Mouse (Mus musculus) liver, embryonic 13.5 days (tissue): Measurements from ENCODE around the gene Zw10. TPM values are rescaled to one million over a fixed set of nuclear protein-coding genes. Genes with fewer than 3 reads are reported as not detected.

Source experiments
- ATAC-seq: fragments of 200-750 bp; cut with Nextera tagmentation; 2 replicates; pipeline ENCODE4 v1.8.0; 2017; ENCODE audit warnings: low read depth, mild to moderate bottlenecking, moderate number of reproducible peaks, moderate library complexity
- DNase-seq: peaks from one replicate; pipeline ENCODE4 v3.0.0; 2022
- H3K27ac ChIP-seq: fragments of 300-500 bp; sonication (generic); 2 replicates; pipeline ENCODE4 v1.5.1; 2015; ENCODE audit warnings: moderate library complexity, mild to moderate bottlenecking, inconsistent platforms
- H3K27me3 ChIP-seq: fragments of 300-500 bp; sonication (generic); 2 replicates; pipeline ENCODE4 v1.6.1; 2015; ENCODE audit warnings: mild to moderate bottlenecking, inconsistent platforms
- H3K36me3 ChIP-seq: fragments of 300-500 bp; sonication (generic); 2 replicates; pipeline ENCODE4 v1.6.1; 2015; ENCODE audit warnings: mild to moderate bottlenecking, inconsistent platforms
- H3K4me1 ChIP-seq: fragments of 300-500 bp; sonication (generic); replicated peaks from 2 replicates; pipeline ENCODE4 v1.6.1; 2015; ENCODE audit warnings: inconsistent platforms
- H3K4me2 ChIP-seq: fragments of 300-500 bp; sonication (generic); 2 replicates; pipeline ENCODE4 v1.6.1; 2015; ENCODE audit warnings: inconsistent platforms, mild to moderate bottlenecking, moderate library complexity
- H3K4me3 ChIP-seq: fragments of 300-500 bp; sonication (generic); replicated peaks from 2 replicates; pipeline ENCODE4 v1.5.1; 2015; ENCODE audit warnings: mild to moderate bottlenecking, inconsistent platforms
- H3K9ac ChIP-seq: fragments of 300-500 bp; sonication (generic); 2 replicates; pipeline ENCODE4 v1.6.1; 2015; ENCODE audit warnings: mild to moderate bottlenecking, inconsistent platforms
- H3K9me3 ChIP-seq: fragments of 300-500 bp; sonication (generic); replicated peaks from 2 replicates; pipeline ENCODE4 v1.6.1; 2016; ENCODE audit warnings: inconsistent platforms
- WGBS: fragments of 180-500 bp; shearing (Covaris S2); methylation state at CpG from one replicate; pipeline ENCODE4 v1.1.7; 2015; ENCODE audit not compliant: insufficient replicate concordance; 5-methylcytosine and 5-hydroxymethylcytosine counted together
- polyA plus RNA-seq: library from polyadenylated mRNA; unstranded; fragments of >200 nt; fragmentation: Nextera tagmentation; extraction: Ambion mirVana; gene quantifications from 2 replicates; pipeline ENCODE4 v1.2.1, GENCODE M21; 2015

Zw10 gene
- polyA plus RNA-seq, result 24.0 and 29.3 TPM in 2 replicates

GRCm38 (mm10) chr9:49055333-49056205 lies at the start of gene Zw10:
TSS of gene Zw10 (plus strand) at chr9:49055613.
- DNase-seq, result peak; percentile 93
- H3K9ac ChIP-seq, result peak within 1 kb of the TSS; percentile 89
- H3K27ac ChIP-seq, result peak within 1 kb of the TSS; percentile 60
- peak within 1 kb of the TSS; percentile 69 for H3K4me2 ChIP-seq
- H3K27me3 ChIP-seq, result no peaks in the 10 kb centered on the region
- peaks cover 21% of the 10 kb centered on the region for H3K4me1 ChIP-seq
- no peaks in the 10 kb centered on the region for H3K9me3 ChIP-seq
- peak; percentile 100 for ATAC-seq
- WGBS, result under 1% methylated on average over 53 of the region's 53 CpGs
- H3K4me3 ChIP-seq, result peak within 1 kb of the TSS; percentile 90
- H3K36me3 ChIP-seq, result peaks cover 23% of the 10 kb centered on the region

DNA sequence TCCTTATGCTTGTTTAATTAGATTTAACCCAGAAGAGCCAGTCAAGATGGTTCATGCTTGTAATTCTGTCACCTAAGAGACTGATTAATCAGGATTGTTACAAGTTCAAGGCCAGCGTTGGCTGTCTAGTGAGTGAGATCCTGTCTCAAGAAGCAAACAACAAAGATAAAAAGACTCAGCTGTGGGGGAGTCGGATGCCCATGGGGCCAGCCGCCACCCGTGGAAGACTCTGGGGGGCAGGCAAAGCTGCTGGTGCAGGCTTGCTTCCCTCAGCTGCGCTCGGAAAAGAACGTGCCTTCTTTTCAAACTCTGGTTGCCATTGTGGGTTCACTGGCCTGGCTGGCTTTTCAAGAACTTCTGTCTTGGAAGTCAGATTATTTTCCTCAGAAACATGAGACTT lies 39.6 kb upstream of the Zw10 start:
- H3K4me1 ChIP-seq, result no peaks in the 10 kb centered on the region
- no peaks in the 10 kb centered on the region for H3K27me3 ChIP-seq
- peaks cover 22% of the 10 kb centered on the region; the same call in 1 of the 2 replicates for H3K36me3 ChIP-seq
- 78% methylated on average over 7 of the region's 7 CpGs for WGBS
- no peaks in the 10 kb centered on the region for H3K9me3 ChIP-seq
- H3K4me2 ChIP-seq, result no peak overlapping the region
- ATAC-seq (no peak), DNase-seq (no peak)
- no peak overlapping the region for H3K4me3 ChIP-seq
- H3K9ac ChIP-seq, result no peak overlapping the region
- H3K27ac ChIP-seq, result no peak overlapping the region

- Histone ChIP-seq H3K9ac (no peak overlapping the region), H3K27ac (no peak overlapping the region), H3K36me3 (0 out of 2 replicates have a peak, but pooled peaks cover 14% of the 10 kb centered on the region), H3K9me3 (no peaks in the 10 kb centered on the region), H3K27me3 (no peaks in the 10 kb centered on the region), H3K4me3 (no peak overlapping the region), H3K4me2 (no peak overlapping the region), H3K4me1 (no peaks in the 10 kb centered on the region)
- DNase-seq (no peak), ATAC-seq (no peak)
- WGBS, result 86% methylated on average over 5 of the region's 5 CpGs
Observed at GRCm38 (mm10) chr9:49021289-49021688, 34.1 kb upstream of the Zw10 start.

- DNase-seq (no peak), ATAC-seq (no peak)
- 70% methylated on average over 5 of the region's 5 CpGs for WGBS
- Histone ChIP-seq H3K4me3 (no peak overlapping the region), H3K9ac (no peak overlapping the region), H3K27ac (no peak overlapping the region), H3K27me3 (no peaks in the 10 kb centered on the region), H3K4me2 (no peak overlapping the region), H3K9me3 (no peaks in the 10 kb centered on the region), H3K36me3 (0 out of 2 replicates have a peak, but pooled peaks cover 15% of the 10 kb centered on the region), H3K4me1 (no peaks in the 10 kb centered on the region)
Observed at GRCm38 (mm10) chr9:49023956-49024355, 31.5 kb upstream of the Zw10 start.

DNA sequence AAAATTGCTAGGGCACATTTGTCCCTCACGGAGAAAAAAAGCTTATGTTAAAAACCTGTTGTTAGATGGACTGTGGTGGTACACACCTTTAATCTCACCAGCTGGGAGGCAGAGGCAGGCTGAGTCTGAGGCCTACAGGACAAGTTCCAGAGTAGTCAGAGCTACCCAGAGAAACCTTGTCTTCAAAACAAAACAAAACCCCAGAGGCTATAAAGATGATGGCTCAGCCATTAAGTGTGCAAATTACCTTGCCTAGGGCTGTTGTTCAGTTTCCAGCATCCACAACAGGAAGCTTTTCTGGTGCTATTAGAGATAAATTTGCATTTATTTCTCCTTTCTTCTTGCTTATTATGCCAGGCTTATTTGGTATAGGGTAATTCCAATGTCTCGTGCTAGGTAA lies 30.9 kb upstream of the Zw10 start:
- DNase-seq (no peak), ATAC-seq (no peak)
- no peaks in the 10 kb centered on the region for H3K9me3 ChIP-seq
- H3K4me1 ChIP-seq, result no peaks in the 10 kb centered on the region
- H3K4me2 ChIP-seq, result no peak overlapping the region
- H3K36me3 ChIP-seq, result 0 out of 2 replicates have a peak, but pooled peaks cover 18% of the 10 kb centered on the region
- no peaks in the 10 kb centered on the region for H3K27me3 ChIP-seq
- no peak overlapping the region for H3K4me3 ChIP-seq
- no peak overlapping the region for H3K9ac ChIP-seq
- H3K27ac ChIP-seq, result no peak overlapping the region
- 69% methylated on average over 2 of the region's 2 CpGs for WGBS

- WGBS, result 73% methylated on average over 4 of the region's 4 CpGs
- no peak for DNase-seq
Observed at GRCm38 (mm10) chr9:49034764-49035163, 20.6 kb upstream of the Zw10 start.

DNA sequence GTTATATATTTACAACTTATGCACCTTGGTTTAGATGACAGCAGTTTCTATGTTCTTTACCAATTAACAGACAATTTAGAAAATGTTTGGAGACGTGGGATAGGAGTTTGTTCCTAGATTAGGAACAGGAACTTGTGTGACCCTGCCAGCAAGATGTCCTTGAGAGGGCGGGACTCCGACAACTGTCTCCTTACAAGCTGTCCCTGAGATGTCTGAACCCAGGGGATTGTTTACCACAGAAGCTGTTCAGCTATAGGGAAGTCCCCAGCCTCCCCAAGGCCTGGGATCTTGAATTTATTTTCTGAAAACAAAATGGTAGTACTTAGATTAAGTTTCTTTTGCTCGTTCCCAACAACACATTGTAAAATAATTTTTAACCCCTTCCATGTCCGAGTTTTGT lies 4.5 kb upstream of the Zw10 start:
- ATAC-seq (no peak), DNase-seq (no peak)
- no peak overlapping the region for H3K27ac ChIP-seq
- WGBS, result 54% methylated on average over 5 of the region's 5 CpGs
- H3K36me3 ChIP-seq, result no peaks in the 10 kb centered on the region
- no peak overlapping the region for H3K9ac ChIP-seq
- no peak overlapping the region for H3K4me2 ChIP-seq
- H3K4me1 ChIP-seq, result peaks cover 6% of the 10 kb centered on the region
- no peaks in the 10 kb centered on the region for H3K27me3 ChIP-seq
- no peak overlapping the region for H3K4me3 ChIP-seq
- no peaks in the 10 kb centered on the region for H3K9me3 ChIP-seq

More at GRCm38 (mm10) chr9:49034764-49035163, 20.6 kb upstream of the Zw10 start:
- no peak overlapping the region for H3K27ac ChIP-seq
- no peaks in the 10 kb centered on the region for H3K27me3 ChIP-seq
- no peaks in the 10 kb centered on the region for H3K9me3 ChIP-seq
- H3K4me3 ChIP-seq, result no peak overlapping the region
- H3K9ac ChIP-seq, result no peak overlapping the region
- no peaks in the 10 kb centered on the region for H3K4me1 ChIP-seq
- ATAC-seq, result no peak
- no peak overlapping the region for H3K4me2 ChIP-seq
- H3K36me3 ChIP-seq, result peaks cover 21% of the 10 kb centered on the region

GRCm38 (mm10) chr9:49051349-49051748 lies 4.1 kb upstream of the Zw10 start:
- H3K27ac ChIP-seq, result no peak overlapping the region
- no peak overlapping the region for H3K9ac ChIP-seq
- no peak overlapping the region for H3K4me3 ChIP-seq
- peaks cover 9% of the 10 kb centered on the region for H3K4me1 ChIP-seq
- H3K9me3 ChIP-seq, result no peaks in the 10 kb centered on the region
- no peaks in the 10 kb centered on the region for H3K27me3 ChIP-seq
- ATAC-seq (no peak), DNase-seq (peak; percentile 27)
- H3K4me2 ChIP-seq, result no peak overlapping the region
- no peaks in the 10 kb centered on the region for H3K36me3 ChIP-seq
- 7% methylated on average over 5 of the region's 5 CpGs for WGBS

- no peak for DNase-seq
Observed at GRCm38 (mm10) chr9:49054028-49054427, 1.4 kb upstream of the Zw10 start.

DNA sequence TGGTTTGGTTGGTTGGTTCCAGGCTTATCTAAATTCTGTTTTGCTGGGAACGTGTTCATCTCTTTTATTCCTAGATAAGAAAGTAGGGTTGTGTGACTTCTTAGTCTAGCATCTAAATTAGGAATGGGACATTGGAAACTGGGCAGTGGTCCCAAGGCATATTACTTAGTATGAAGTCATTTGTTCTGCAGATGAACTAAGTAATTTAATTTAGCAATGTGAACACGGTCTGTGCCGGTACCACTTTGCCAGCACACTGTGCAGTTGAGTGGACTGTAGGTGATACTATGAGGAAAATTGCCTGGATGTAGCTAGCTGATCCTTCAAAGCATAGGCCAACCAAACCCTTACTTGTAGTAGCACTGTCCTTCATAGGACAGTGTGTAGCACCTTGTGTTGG lies 21.4 kb downstream of the Zw10 start:
- WGBS, result 75% methylated on average over 3 of the region's 3 CpGs
- no peak overlapping the region for H3K27ac ChIP-seq
- peaks cover 80% of the 10 kb centered on the region for H3K36me3 ChIP-seq
- no peak overlapping the region for H3K4me3 ChIP-seq
- H3K4me1 ChIP-seq, result no peaks in the 10 kb centered on the region
- DNase-seq (no peak), ATAC-seq (no peak)
- H3K4me2 ChIP-seq, result no peak overlapping the region
- no peaks in the 10 kb centered on the region for H3K9me3 ChIP-seq
- H3K9ac ChIP-seq, result no peak overlapping the region
- H3K27me3 ChIP-seq, result no peaks in the 10 kb centered on the region

More at GRCm38 (mm10) chr9:49054028-49054427, 1.4 kb upstream of the Zw10 start:
- WGBS, result 66% methylated on average over 3 of the region's 3 CpGs
- no peak for ATAC-seq
- peaks cover 15% of the 10 kb centered on the region for H3K36me3 ChIP-seq
- no peak overlapping the region for H3K27ac ChIP-seq
- no peak overlapping the region for H3K4me3 ChIP-seq
- peaks cover 21% of the 10 kb centered on the region for H3K4me1 ChIP-seq
- H3K9ac ChIP-seq, result peak overlapping the region; percentile 69; the same call in 1 of the 2 replicates
- no peaks in the 10 kb centered on the region for H3K27me3 ChIP-seq
- peak overlapping the region; percentile 69; the same call in 1 of the 2 replicates for H3K4me2 ChIP-seq
- no peaks in the 10 kb centered on the region for H3K9me3 ChIP-seq

DNA sequence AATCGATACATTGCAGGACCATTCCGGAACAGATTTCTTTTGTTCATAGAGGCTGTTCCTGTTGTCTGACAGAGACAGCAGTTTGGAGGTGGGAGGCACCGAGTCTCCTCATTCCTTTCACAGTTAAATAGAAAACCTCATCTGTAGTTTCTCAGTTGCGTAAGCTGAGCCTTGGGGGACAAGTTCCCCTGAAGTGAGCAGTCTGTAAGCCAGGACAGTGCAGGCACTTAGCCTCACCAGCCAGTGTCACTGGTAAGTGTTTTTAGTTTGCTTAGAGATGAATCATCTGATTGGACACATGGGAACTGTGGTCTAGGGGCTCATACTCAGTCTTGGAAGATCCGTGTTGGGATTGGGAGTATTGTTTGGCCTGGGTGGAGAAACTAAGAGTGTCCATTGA lies 25.7 kb downstream of the Zw10 start, which contains the start of gene Tmprss5:
Tmprss5 (plus strand) TSS at position 154 of the 400 bp plus-strand sequence.
- WGBS, result 66% methylated on average over 5 of the region's 5 CpGs
- H3K9ac ChIP-seq, result no peak within 1 kb of the TSS
- no peaks in the 10 kb centered on the region for H3K4me1 ChIP-seq
- ATAC-seq (no peak), DNase-seq (no peak)
- H3K9me3 ChIP-seq, result no peaks in the 10 kb centered on the region
- H3K27me3 ChIP-seq, result no peaks in the 10 kb centered on the region
- H3K27ac ChIP-seq, result no peak within 1 kb of the TSS
- peaks cover 49% of the 10 kb centered on the region for H3K36me3 ChIP-seq
- no peak within 1 kb of the TSS for H3K4me3 ChIP-seq
- no peak within 1 kb of the TSS for H3K4me2 ChIP-seq
